ENCODE assay signal across 27 mouse cellular contexts in genomic region chr1:15959578-15959977, GRCm38 (mm10).
"Had no signal": no experiment of that assay in that cellular context is flagged by ENCODE, and none has a peak within 500 bp of the region (broad histone marks: within the 10 kb centered on the region; RNA-seq: fewer than 3 reads in every experiment).

No protein-coding gene starts in this region.

- DNase-seq: gastrocnemius, adult 2 months; gastrocnemius, postnatal 10 days; gastrocnemius, postnatal 25 days; heart, adult 18-20 months; heart, postnatal 10 days; heart, postnatal 4 days; kidney, adult 2 months; kidney, postnatal 10 days; kidney, postnatal 25 days; kidney, postnatal 4 days; liver; liver, embryonic 13.5 days had no signal

- H3K9ac ChIP-seq: heart, embryonic 12.5 days; hindbrain, embryonic 12.5 days; hindbrain, embryonic 14.5 days; intestine, embryonic 15.5 days; limb, embryonic 12.5 days; liver, embryonic 13.5 days; liver, embryonic 15.5 days had no signal

- H3K27me3 ChIP-seq: heart, embryonic 12.5 days; hindbrain, embryonic 12.5 days; intestine, embryonic 15.5 days; limb, embryonic 12.5 days; liver, embryonic 13.5 days; liver, embryonic 15.5 days had no signal

- H3K36me3 ChIP-seq: heart, embryonic 10.5 days; heart, embryonic 12.5 days; hindbrain, embryonic 10.5 days; hindbrain, embryonic 12.5 days; intestine, embryonic 15.5 days; limb, embryonic 10.5 days; limb, embryonic 12.5 days; liver, embryonic 13.5 days; liver, embryonic 15.5 days had no signal

- H3K27ac ChIP-seq: gastrocnemius, adult 2 months; heart, embryonic 10.5 days; hindbrain, embryonic 10.5 days; hindbrain, embryonic 12.5 days; hindbrain, embryonic 14.5 days; intestine, embryonic 15.5 days; layer of hippocampus, adult 2 months; left cerebral cortex, adult 2 months; limb, embryonic 10.5 days; limb, embryonic 12.5 days; liver, embryonic 13.5 days; liver, embryonic 15.5 days had no signal

- H3K4me1 ChIP-seq: heart, embryonic 10.5 days; heart, embryonic 12.5 days; hindbrain, embryonic 10.5 days; hindbrain, embryonic 12.5 days; intestine, embryonic 15.5 days; limb, embryonic 10.5 days; liver, embryonic 13.5 days; liver, embryonic 15.5 days had no signal

- H3K4me3 ChIP-seq: gastrocnemius, adult 2 months; heart, embryonic 10.5 days; heart, embryonic 12.5 days; hindbrain, embryonic 10.5 days; hindbrain, embryonic 12.5 days; intestine, embryonic 15.5 days; layer of hippocampus, adult 2 months; left cerebral cortex, adult 2 months; limb, embryonic 10.5 days; limb, embryonic 12.5 days; liver, embryonic 13.5 days; liver, embryonic 15.5 days had no signal

- H3K4me2 ChIP-seq: heart, embryonic 12.5 days; hindbrain, embryonic 12.5 days; hindbrain, embryonic 14.5 days; intestine, embryonic 15.5 days; limb, embryonic 12.5 days; liver, embryonic 11.5 days; liver, embryonic 13.5 days; liver, embryonic 15.5 days had no signal

- H3K9me3 ChIP-seq: heart, embryonic 10.5 days; heart, embryonic 12.5 days; hindbrain, embryonic 10.5 days; hindbrain, embryonic 12.5 days; intestine, embryonic 15.5 days; limb, embryonic 10.5 days; limb, embryonic 12.5 days; liver, embryonic 13.5 days; liver, embryonic 15.5 days had no signal

- ATAC-seq: hindbrain, embryonic 16.5 days; inflammation-experienced regulatory T-cells, adult 6 months; intestine, embryonic 15.5 days; intestine, postnatal 0 days had no signal
